8 mouse cellular contexts compared by ENCODE assay signal in genomic region chr10:53347787-53348755, GRCm38 (mm10). TPM values are rescaled to one million over a fixed set of nuclear protein-coding genes. Genes with fewer than 3 reads are reported as not detected.
DNase-seq lines count a peak whose midpoint lies in the region; ATAC-seq and TF ChIP-seq lines count a peak whose summit lies in the region.

No protein-coding gene starts in this region.

- WGBS in cerebellum, adult 2 months = 55% methylated on average over 10 of the region's 10 CpGs
- 59% methylated on average over 10 of the region's 10 CpGs for WGBS in kidney, embryonic 14.5 days
- 49% methylated on average over 10 of the region's 10 CpGs for WGBS in liver, embryonic 15.5 days (ENCODE audit: insufficient replicate concordance)
- WGBS in neural tube, embryonic 12.5 days = 58% methylated on average over 10 of the region's 10 CpGs

- H3K9me3 ChIP-seq in kidney, embryonic 14.5 days (ENCODE audit: control insufficient read depth, low read length) = no peaks in the 10 kb centered on the region
- no peaks in the 10 kb centered on the region for H3K9me3 ChIP-seq in liver, embryonic 15.5 days (replicated peaks)
- no peaks in the 10 kb centered on the region for H3K9me3 ChIP-seq in neural tube, embryonic 12.5 days

- H3K4me2 ChIP-seq in kidney, embryonic 14.5 days (replicated peaks; ENCODE audit: low read depth, low read length) = no peak overlapping the region
- H3K4me2 ChIP-seq in liver, embryonic 15.5 days = no peak overlapping the region
- H3K4me2 ChIP-seq in neural tube, embryonic 12.5 days (replicated peaks) = no peak overlapping the region

- TF ChIP-seq CTCF in cerebellum, adult 2 months (IDR thresholded peaks at IDR 0.05; ENCODE audit: borderline replicate concordance, insufficient read depth, low read depth, low read length) = peak; percentile 64

- no peak overlapping the region for H3K4me3 ChIP-seq in cerebellum, adult 2 months (replicated peaks; ENCODE audit: insufficient read depth, low read depth, low read length)
- H3K4me3 ChIP-seq in kidney, embryonic 14.5 days (ENCODE audit: low read length) = no peak overlapping the region
- no peak overlapping the region for H3K4me3 ChIP-seq in liver, embryonic 15.5 days (replicated peaks)
- H3K4me3 ChIP-seq in neural tube, embryonic 12.5 days = no peak overlapping the region

- no peak overlapping the region for H3K9ac ChIP-seq in kidney, embryonic 14.5 days (ENCODE audit: low read depth, low read length)
- H3K9ac ChIP-seq in liver, embryonic 15.5 days = no peak overlapping the region
- no peak overlapping the region for H3K9ac ChIP-seq in neural tube, embryonic 12.5 days

- no peak overlapping the region for H3K27ac ChIP-seq in cerebellum, adult 2 months (ENCODE audit: insufficient read depth, low read length)
- H3K27ac ChIP-seq in kidney, embryonic 14.5 days (ENCODE audit: low read depth, low read length) = no peak overlapping the region
- H3K27ac ChIP-seq in liver, embryonic 15.5 days (replicated peaks) = no peak overlapping the region
- no peak overlapping the region for H3K27ac ChIP-seq in neural tube, embryonic 12.5 days

- no peaks in the 10 kb centered on the region; the same call in 1 of the 2 replicates for H3K36me3 ChIP-seq in kidney, embryonic 14.5 days (ENCODE audit: control insufficient read depth, insufficient read depth, low read length)
- 0 out of 2 replicates have a peak, but pooled peaks cover 9% of the 10 kb centered on the region for H3K36me3 ChIP-seq in liver, embryonic 15.5 days (replicated peaks)
- 0 out of 2 replicates have a peak, but pooled peaks cover 4% of the 10 kb centered on the region for H3K36me3 ChIP-seq in neural tube, embryonic 12.5 days

- peaks cover 6% of the 10 kb centered on the region for H3K4me1 ChIP-seq in cerebellum, adult 2 months (ENCODE audit: control insufficient read depth, insufficient read depth, low read length)
- H3K4me1 ChIP-seq in kidney, embryonic 14.5 days (ENCODE audit: control insufficient read depth, insufficient read depth, low read length) = no peaks in the 10 kb centered on the region
- H3K4me1 ChIP-seq in liver, embryonic 15.5 days (replicated peaks) = peaks cover 10% of the 10 kb centered on the region
- no peaks in the 10 kb centered on the region; the same call in 1 of the 2 replicates for H3K4me1 ChIP-seq in neural tube, embryonic 12.5 days

- no peaks in the 10 kb centered on the region for H3K27me3 ChIP-seq in cerebellum, adult 2 months (ENCODE audit: control insufficient read depth, insufficient read depth, low read length)
- no peaks in the 10 kb centered on the region for H3K27me3 ChIP-seq in kidney, embryonic 14.5 days (ENCODE audit: control insufficient read depth, insufficient read depth, low read length)
- H3K27me3 ChIP-seq in liver, embryonic 15.5 days = no peaks in the 10 kb centered on the region
- no peaks in the 10 kb centered on the region for H3K27me3 ChIP-seq in neural tube, embryonic 12.5 days (replicated peaks)

- ATAC-seq in kidney, embryonic 14.5 days (ENCODE audit: low FRiP score, low TSS enrichment) = peak; percentile 79; the same call in 1 of the 2 replicates
- ATAC-seq in liver, embryonic 15.5 days (ENCODE audit: insufficient read depth) = peak; percentile 28
- peak; percentile 54; the same call in 1 of the 2 replicates for ATAC-seq in neural tube, embryonic 12.5 days (ENCODE audit: low FRiP score, low read depth)

- no peak for TF ChIP-seq POLR2A in cerebellum, adult 2 months (IDR thresholded peaks at IDR 0.05; ENCODE audit: borderline replicate concordance, insufficient read depth, low read length)

- DNase-seq in 3134 (ENCODE audit: extremely low read depth, insufficient read length, low spot score) = peak; percentile 29
- DNase-seq in ES-CJ7 (ENCODE audit: low read depth, low spot score) = peak; percentile 70
- peak; percentile 47 to 59 for DNase-seq in cerebellum, adult 2 months
- peak; percentile 24 to 93 for DNase-seq in frontal cortex, adult 2 months (ENCODE audit: extremely low spot score in 1 of 2, low spot score in 1 of 2)
- peak; percentile 10 to 14 for DNase-seq in thymus, postnatal 36 days

RNA-seq across cellular contexts. Expression of gene Pln, which starts 10.6 kb away (rescaled TPM):
- polyA plus RNA-seq in cerebellum, adult 2 months (2012; rRNA removed) = 1.9 and 2.8 TPM in 2 replicates
- 2.1 and 3.7 TPM in 2 replicates for polyA plus RNA-seq in frontal cortex, adult 2 months (2012; rRNA removed)
- polyA plus RNA-seq in kidney, embryonic 14.5 days (2014; fragmentation: Nextera tagmentation; extraction: Ambion mirVana) = 1.6 TPM in 2 replicates
- 0.31 and 0.50 TPM in 2 replicates for polyA plus RNA-seq in liver, embryonic 15.5 days (2015; fragmentation: Nextera tagmentation; extraction: Ambion mirVana)
- polyA plus RNA-seq in neural tube, embryonic 12.5 days (2016; fragmentation: Nextera tagmentation; extraction: Ambion mirVana) = 1.9 and 2.1 TPM in 2 replicates

RNA-seq across cellular contexts. Expression of gene Cep85l, which starts 31.7 kb away (rescaled TPM):
- 8.9 and 9.5 TPM in 2 replicates for polyA plus RNA-seq in cerebellum, adult 2 months (2012; rRNA removed)
- 7.7 and 8.1 TPM in 2 replicates for polyA plus RNA-seq in frontal cortex, adult 2 months (2012; rRNA removed)
- 6.5 and 7.7 TPM in 2 replicates for polyA plus RNA-seq in kidney, embryonic 14.5 days (2014; fragmentation: Nextera tagmentation; extraction: Ambion mirVana)
- polyA plus RNA-seq in liver, embryonic 15.5 days (2015; fragmentation: Nextera tagmentation; extraction: Ambion mirVana) = 2.0 TPM in 2 replicates
- 9.2 and 10.0 TPM in 2 replicates for polyA plus RNA-seq in neural tube, embryonic 12.5 days (2016; fragmentation: Nextera tagmentation; extraction: Ambion mirVana)

Comparison
In these comparisons a context has a peak if more than half of its experiments do, and no peak if none do; other contexts are left out.
1. DNase-seq: peak in every context shown above with its lines; median percentile 70 in ES-CJ7; 58 in frontal cortex, adult 2 months; 53 in cerebellum, adult 2 months; 29 in 3134; 12 in thymus, postnatal 36 days.
2. ATAC-seq: peak in every context shown above with its lines; median percentile 79 in kidney, embryonic 14.5 days; 54 in neural tube, embryonic 12.5 days; 28 in liver, embryonic 15.5 days.